ENCODE assay signal across 18 mouse cellular contexts in the genomic region with DNA sequence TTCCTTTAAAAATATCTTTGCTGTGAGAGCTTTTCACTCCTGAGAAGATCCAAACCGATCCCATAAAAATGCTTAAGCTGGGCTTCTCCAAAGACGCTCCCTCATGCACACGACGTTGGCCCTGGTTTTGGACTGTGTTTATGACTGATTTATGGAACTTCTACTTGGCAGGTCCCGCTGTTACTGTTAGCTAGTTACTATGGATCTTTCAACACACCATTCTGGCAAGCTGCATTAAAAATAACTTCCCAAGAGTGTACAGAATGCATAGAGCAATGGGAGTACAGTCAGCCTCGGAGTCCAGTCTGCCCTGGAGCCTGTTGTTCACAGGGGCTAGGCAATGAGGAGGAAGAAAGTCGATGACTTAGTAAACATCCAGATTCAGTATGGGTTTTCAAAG.
A peak's percentile ranks its signal among the peaks of the same experiment; 100 is the strongest.
DNase-seq lines count a peak whose midpoint lies in the region; ATAC-seq and TF ChIP-seq lines count a peak whose summit lies in the region.
"Had no signal": no experiment of that assay in that cellular context is flagged by ENCODE, and none has a peak within 500 bp of the region (broad histone marks: within the 10 kb centered on the region; RNA-seq: fewer than 3 reads in every experiment).

No protein-coding gene starts in this region.

- H3K79me2 ChIP-seq in heart, adult 2 months (replicated peaks; ENCODE audit: control insufficient read depth, insufficient read depth, low read length), result no peaks in the 10 kb centered on the region

- peak; percentile 77 for DNase-seq in heart, adult 11 months
- DNase-seq in heart, adult 2 months, result no peak
- DNase-seq in lung, embryonic 14.5 days, result peak; percentile 67
- no peak for DNase-seq in lung, postnatal 36 days
- DNase-seq in adipocyte (ENCODE audit: low spot score), result peak; percentile 81
- peak; percentile 50 for DNase-seq in large intestine, adult 2 months (ENCODE audit: low read depth, low spot score)
- no peak for DNase-seq in urinary bladder, postnatal 4 days (ENCODE audit: low spot score in 2 of 2)
- DNase-seq in adrenal gland, adult 8-10 months, result no peak
- DNase-seq: adrenal gland, postnatal 14 days; cerebellum, adult 9-11 months; gastrocnemius, postnatal 36 days; heart, postnatal 4 days; kidney, adult 8-10 months; liver; lung, postnatal 14 days; thymus, adult 2 months had no signal

- H3K4me1 ChIP-seq in heart, adult 2 months (ENCODE audit: control insufficient read depth, insufficient read depth, low read length), result no peaks in the 10 kb centered on the region
- H3K4me1 ChIP-seq in lung, embryonic 14.5 days (ENCODE audit: insufficient read depth), result no peaks in the 10 kb centered on the region
- H3K4me1 ChIP-seq: midbrain, embryonic 13.5 days had no signal

- intact Hi-C loops in heart, adult 2 months (cut with DNase I), result no loop called here

- no peak overlapping the region for H3K4me3 ChIP-seq in heart, adult 2 months
- no peak overlapping the region for H3K4me3 ChIP-seq in lung, embryonic 14.5 days (ENCODE audit: low read depth, low read length)
- H3K4me3 ChIP-seq: left cerebral cortex, adult 2 months; midbrain, embryonic 13.5 days had no signal

- no peak for TF ChIP-seq POLR2A in heart, adult 2 months (IDR thresholded peaks at IDR 0.05; ENCODE audit: insufficient read depth, low read depth, low read length)

- H3K27me3 ChIP-seq in heart, adult 2 months (ENCODE audit: control insufficient read depth, insufficient read depth, low read length), result no peaks in the 10 kb centered on the region
- H3K27me3 ChIP-seq in lung, embryonic 14.5 days (ENCODE audit: insufficient read depth, low read length), result no peaks in the 10 kb centered on the region
- H3K27me3 ChIP-seq: midbrain, embryonic 13.5 days had no signal

- no peak overlapping the region for H3K4me2 ChIP-seq in lung, embryonic 14.5 days
- H3K4me2 ChIP-seq: midbrain, embryonic 13.5 days had no signal

- H3K9ac ChIP-seq in heart, adult 2 months (ENCODE audit: low read depth, low read length), result no peak overlapping the region
- no peak overlapping the region for H3K9ac ChIP-seq in lung, embryonic 14.5 days
- H3K9ac ChIP-seq: midbrain, embryonic 13.5 days had no signal

- no peaks in the 10 kb centered on the region for H3K9me3 ChIP-seq in lung, embryonic 14.5 days (ENCODE audit: low read depth, low read length)
- H3K9me3 ChIP-seq: midbrain, embryonic 13.5 days had no signal

- TF ChIP-seq CTCF in heart, adult 2 months (IDR thresholded peaks at IDR 0.05), result no peak
- TF ChIP-seq CTCF in lung, embryonic 14.5 days (IDR thresholded peaks at IDR 0.05; ENCODE audit: low read depth), result no peak

- ATAC-seq in lung, embryonic 14.5 days (ENCODE audit: insufficient read depth), result peak; percentile 75; the same call in 1 of the 2 replicates
- ATAC-seq: midbrain, embryonic 13.5 days had no signal

- WGBS in heart, adult 2 months, result 43% methylated on average over 7 of the region's 7 CpGs
- WGBS in lung, embryonic 14.5 days, result 38% methylated on average over 7 of the region's 7 CpGs
- WGBS in large intestine, adult 2 months, result 5% methylated on average over 7 of the region's 7 CpGs

- no peak for TF ChIP-seq EP300 in heart, adult 2 months (IDR thresholded peaks at IDR 0.05; ENCODE audit: insufficient read depth, low read depth, low read length)

- no peaks in the 10 kb centered on the region for H3K36me3 ChIP-seq in heart, adult 2 months (ENCODE audit: control insufficient read depth, insufficient read depth, low read length)
- no peaks in the 10 kb centered on the region for H3K36me3 ChIP-seq in lung, embryonic 14.5 days (ENCODE audit: insufficient read depth)
- H3K36me3 ChIP-seq: midbrain, embryonic 13.5 days had no signal

- no peak overlapping the region for H3K27ac ChIP-seq in heart, adult 2 months
- no peak overlapping the region for H3K27ac ChIP-seq in lung, embryonic 14.5 days (ENCODE audit: low read depth)
- H3K27ac ChIP-seq: left cerebral cortex, adult 2 months; midbrain, embryonic 13.5 days had no signal

Comparison
In these comparisons a context has a peak if more than half of its experiments do, and no peak if none do; other contexts are left out.
1. DNase-seq: peak in heart, adult 11 months (single experiment), lung, embryonic 14.5 days (single experiment), adipocyte (single experiment) and large intestine, adult 2 months (single experiment); none in heart, adult 2 months (0 of 2), lung, postnatal 36 days (single experiment), urinary bladder, postnatal 4 days (0 of 2) and adrenal gland, adult 8-10 months (single experiment).